Mouse (Mus musculus): ENCODE measurements at regions not wholly inside any gene's neighbourhood (a gene's known extent, or its start where the extent isn't known, plus 50 kb on each side); places are given as distances from the start of the nearest gene placed in this dataset.

DNA sequence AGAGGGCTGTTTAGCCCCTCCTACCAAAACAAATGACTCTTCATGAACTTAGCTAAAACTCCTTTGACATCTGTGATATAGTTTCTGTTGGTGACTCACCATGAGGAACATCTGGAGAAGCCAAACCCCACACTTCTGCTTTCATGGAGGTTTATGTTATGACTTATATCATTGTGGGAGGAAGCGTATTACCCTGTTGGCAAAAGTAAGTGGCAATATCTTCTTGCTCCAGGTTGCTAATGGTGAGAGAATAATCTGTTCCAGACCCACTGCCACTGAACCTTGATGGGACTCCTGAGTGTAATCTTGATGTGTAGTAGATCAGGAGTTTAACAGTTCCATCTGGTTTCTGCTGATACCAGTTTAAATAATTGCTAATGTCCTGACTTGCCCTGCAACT lies 1096.2 kb upstream of the Tacstd2 start:
- no peak for DNase-seq

DNA sequence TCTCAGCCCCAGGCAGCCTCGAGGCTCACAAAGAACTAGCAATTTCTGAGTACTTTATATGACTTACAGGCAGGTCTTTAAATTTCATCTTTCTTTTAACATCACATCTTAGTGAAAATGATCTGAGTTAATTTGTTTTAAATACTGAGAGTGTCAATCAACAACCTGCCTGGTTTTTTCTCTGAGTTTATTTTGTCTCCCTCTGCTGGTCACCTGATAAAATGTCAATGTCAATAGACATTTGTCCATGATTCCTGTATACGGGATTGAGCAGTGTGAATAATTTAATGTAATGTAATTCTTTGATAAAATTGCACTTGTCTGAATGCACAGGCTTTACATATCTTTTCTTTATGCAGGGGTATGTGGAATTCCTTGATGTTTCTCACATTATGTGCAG lies 1070.4 kb upstream of the Tacstd2 start:
- no peak for DNase-seq

Data from cerebellum, postnatal 14 days (tissue).